Mouse (Mus musculus) heart, adult 2 months (tissue): ENCODE results near the gene Glis2.

Experiments used
- CTCF ChIP-seq: fragments of 200-600 bp; IDR thresholded peaks from 2 replicates; pipeline ENCODE4 v1.8.1; 2022; ENCODE audit warnings: antibody characterized with exemption, mild to moderate bottlenecking, moderate library complexity
- EP300 ChIP-seq: fragments of 200-500 bp; IDR thresholded peaks from 2 replicates; pipeline ENCODE4 v1.6.1; 2011; ENCODE audit warnings: low read depth, low read length, control low read depth; ENCODE audit not compliant: insufficient read depth
- POLR2A ChIP-seq: fragments of 200-500 bp; IDR thresholded peaks from 2 replicates; pipeline ENCODE4 v1.6.1; 2011; ENCODE audit warnings: mild to moderate bottlenecking, low read depth, low read length, control low read depth; ENCODE audit not compliant: insufficient read depth

DNA sequence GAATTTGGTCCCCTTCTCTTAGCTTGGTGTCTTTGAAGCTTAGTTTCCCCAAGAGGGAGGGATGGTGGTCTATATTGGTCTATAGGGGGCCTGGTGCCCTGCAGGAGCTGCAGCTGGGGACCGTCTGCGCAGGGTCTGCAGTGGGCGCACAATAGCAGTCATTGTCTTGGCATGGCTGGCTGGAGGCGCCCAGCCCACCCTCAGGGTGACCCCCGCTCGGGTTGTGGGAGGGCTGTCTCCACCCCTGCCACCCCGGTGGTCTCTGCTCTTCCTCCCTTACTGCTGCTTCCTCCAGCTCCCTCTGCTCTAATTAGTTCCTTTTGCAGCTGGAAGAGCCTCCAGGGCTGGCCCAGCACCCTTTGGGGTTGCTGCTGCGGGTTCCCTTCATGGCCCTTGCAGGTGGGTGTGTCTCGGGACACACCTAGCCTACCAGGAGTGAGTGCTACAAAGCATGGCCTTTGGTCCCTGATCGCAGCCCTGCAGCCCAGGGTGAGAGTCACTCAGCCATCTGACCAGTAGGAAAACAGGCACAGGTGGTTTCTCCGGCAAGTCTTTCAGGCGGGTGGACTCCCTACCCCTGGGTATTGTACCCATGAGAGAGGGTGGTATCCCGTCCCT lies 11.1 kb downstream of the Glis2 start:
- TF ChIP-seq CTCF (no peak), POLR2A (no peak), EP300 (no peak)
